Mouse (Mus musculus) lung, embryonic 14.5 days (tissue): ENCODE results near the gene Adh6a. TPM values are rescaled to one million over a fixed set of nuclear protein-coding genes. Genes with fewer than 3 reads are reported as not detected.
A peak's percentile ranks its signal among the peaks of the same experiment; 100 is the strongest.

Experiments used
- ATAC-seq: fragments of 200-750 bp; cut with Nextera tagmentation; 2 replicates; pipeline ENCODE4 v1.8.0; 2017; ENCODE audit warnings: mild to moderate bottlenecking, moderate TSS enrichment, moderate library complexity; ENCODE audit not compliant: insufficient read depth
- DNase-seq: peaks from one replicate; pipeline ENCODE4 v3.0.0-alpha.2; 2015
- H3K27ac ChIP-seq: fragments of 300-500 bp; sonication (generic); 2 replicates; pipeline ENCODE4 v1.5.1; 2014; ENCODE audit warnings: low read depth, mild to moderate bottlenecking, moderate library complexity
- H3K27me3 ChIP-seq: fragments of 300-500 bp; sonication (generic); 2 replicates; pipeline ENCODE4 v1.6.1; 2014; ENCODE audit warnings: low read length, control low read depth; ENCODE audit not compliant: insufficient read depth
- H3K36me3 ChIP-seq: fragments of 300-500 bp; sonication (generic); 2 replicates; pipeline ENCODE4 v1.6.1; 2014; ENCODE audit warnings: control low read depth; ENCODE audit not compliant: insufficient read depth
- H3K4me1 ChIP-seq: fragments of 300-500 bp; sonication (generic); 2 replicates; pipeline ENCODE4 v1.6.1; 2014; ENCODE audit warnings: antibody characterized with exemption, control low read depth; ENCODE audit not compliant: insufficient read depth
- H3K4me2 ChIP-seq: fragments of 300-500 bp; sonication (generic); 2 replicates; pipeline ENCODE4 v1.6.1; 2014; ENCODE audit warnings: mild to moderate bottlenecking
- H3K4me3 ChIP-seq: fragments of 300-500 bp; sonication (generic); 2 replicates; pipeline ENCODE4 v1.5.1; 2014; ENCODE audit warnings: low read depth, low read length
- H3K9ac ChIP-seq: fragments of 300-500 bp; sonication (generic); 2 replicates; pipeline ENCODE4 v1.6.1; 2014
- H3K9me3 ChIP-seq: fragments of 300-500 bp; sonication (generic); 2 replicates; pipeline ENCODE4 v1.6.1; 2016; ENCODE audit warnings: low read depth, low read length, control low read depth
- CTCF ChIP-seq: IDR thresholded peaks from 2 replicates; pipeline ENCODE4 v1.5.1; 2016; ENCODE audit warnings: antibody characterized with exemption, low read depth
- WGBS: fragments of 180-500 bp; shearing (Covaris S2); extraction: QIAGEN DNeasy Blood & Tissue Kit; methylation state at CpG from one replicate; pipeline ENCODE4 v1.1.7; 2014; 5-methylcytosine and 5-hydroxymethylcytosine counted together
- polyA plus RNA-seq: library from polyadenylated mRNA; unstranded; fragments of >200 nt; fragmentation: Nextera tagmentation; extraction: Ambion mirVana; gene quantifications from 2 replicates; pipeline ENCODE4 v1.2.1, GENCODE M21; 2014

Gene Adh6a
- polyA plus RNA-seq, 1 experiment from 2014 or later = 0.62 TPM

- no peak overlapping the region for H3K9ac ChIP-seq
- no peak for TF ChIP-seq CTCF
- no peaks in the 10 kb centered on the region for H3K36me3 ChIP-seq
- H3K27me3 ChIP-seq = no peaks in the 10 kb centered on the region
- no peak overlapping the region for H3K4me3 ChIP-seq
- H3K27ac ChIP-seq = no peak overlapping the region
- no peak overlapping the region for H3K4me2 ChIP-seq
- no peak for DNase-seq
- H3K4me1 ChIP-seq = no peaks in the 10 kb centered on the region
- no peak for ATAC-seq
- peaks cover 3% of the 10 kb centered on the region; the same call in 1 of the 2 replicates for H3K9me3 ChIP-seq
- 93% methylated on average over 17 of the region's 17 CpGs for WGBS
Observed at GRCm38 (mm10) chr3:138325001-138325400, 11.9 kb downstream of the Adh6a start.

GRCm38 (mm10) chr3:138325466-138325865 is 12.4 kb downstream of the Adh6a start:
- Histone ChIP-seq H3K27ac (no peak overlapping the region), H3K27me3 (no peaks in the 10 kb centered on the region), H3K4me3 (no peak overlapping the region), H3K4me1 (no peaks in the 10 kb centered on the region), H3K36me3 (no peaks in the 10 kb centered on the region), H3K4me2 (no peak overlapping the region), H3K9me3 (peaks cover 3% of the 10 kb centered on the region; the same call in 1 of the 2 replicates), H3K9ac (no peak overlapping the region)
- TF ChIP-seq CTCF = no peak
- ATAC-seq = no peak
- DNase-seq = no peak
- WGBS = 87% methylated on average over 6 of the region's 6 CpGs

- H3K9me3 ChIP-seq = no peaks in the 10 kb centered on the region
- ATAC-seq (no peak), DNase-seq (no peak)
- no peak overlapping the region for H3K4me2 ChIP-seq
- 70% methylated on average over 8 of the region's 8 CpGs for WGBS
- H3K9ac ChIP-seq = no peak overlapping the region
- no peak overlapping the region for H3K27ac ChIP-seq
- TF ChIP-seq CTCF = no peak
- H3K4me1 ChIP-seq = no peaks in the 10 kb centered on the region
- H3K36me3 ChIP-seq = no peaks in the 10 kb centered on the region
- no peak overlapping the region for H3K4me3 ChIP-seq
- no peaks in the 10 kb centered on the region for H3K27me3 ChIP-seq
Observed at GRCm38 (mm10) chr3:138333910-138334309, 20.8 kb downstream of the Adh6a start.

DNA sequence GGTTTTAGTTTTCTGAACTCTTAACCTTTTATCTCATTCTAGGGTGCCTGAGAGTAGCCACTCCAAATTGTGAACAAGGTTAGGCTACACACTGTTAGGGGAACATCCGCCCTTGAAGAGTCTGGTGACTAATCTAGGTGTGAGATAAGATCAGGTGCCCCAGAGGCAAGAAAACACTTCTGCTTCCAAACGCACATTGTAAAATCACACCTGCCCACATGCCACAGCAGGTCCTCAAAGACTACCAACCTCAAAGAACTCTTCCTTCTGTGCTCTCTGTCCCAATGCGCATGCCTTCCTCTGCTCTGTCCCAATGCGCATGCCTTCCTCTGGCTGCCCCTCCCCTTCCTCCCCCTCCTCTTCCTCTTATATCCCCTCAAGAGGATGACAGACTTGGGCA is 21.2 kb downstream of the Adh6a start:
- Histone ChIP-seq H3K4me2 (no peak overlapping the region), H3K4me3 (no peak overlapping the region), H3K27ac (no peak overlapping the region), H3K27me3 (no peaks in the 10 kb centered on the region), H3K4me1 (no peaks in the 10 kb centered on the region), H3K9me3 (no peaks in the 10 kb centered on the region), H3K9ac (no peak overlapping the region), H3K36me3 (no peaks in the 10 kb centered on the region)
- no peak for TF ChIP-seq CTCF
- DNase-seq = no peak
- 55% methylated on average over 4 of the region's 4 CpGs for WGBS
- ATAC-seq = peak; percentile 63

DNA sequence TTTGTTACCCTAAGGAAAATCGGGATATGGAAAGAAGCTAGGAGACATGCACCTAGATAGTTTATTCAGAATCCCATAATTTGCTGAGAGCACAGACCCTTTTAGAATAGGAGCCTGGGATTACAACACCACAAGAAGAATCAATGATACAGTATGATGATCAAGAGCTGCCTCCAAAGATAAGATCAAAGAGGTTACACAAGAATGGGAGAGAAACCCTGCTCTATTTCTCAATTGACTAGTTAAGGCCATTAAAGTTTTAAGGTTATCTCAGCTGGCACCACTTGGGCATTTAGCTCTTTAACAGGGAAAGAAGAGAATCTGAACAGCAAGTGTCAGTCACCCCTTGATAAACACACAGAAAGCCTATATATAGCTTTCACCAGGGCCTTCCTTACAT is 22.5 kb downstream of the Adh6a start:
- ATAC-seq = no peak
- WGBS = 69% methylated on average over 1 of the region's 1 CpGs
- no peak for DNase-seq
- H3K9me3 ChIP-seq = no peaks in the 10 kb centered on the region
- H3K36me3 ChIP-seq = no peaks in the 10 kb centered on the region
- H3K27me3 ChIP-seq = no peaks in the 10 kb centered on the region
- H3K4me2 ChIP-seq = no peak overlapping the region
- H3K4me1 ChIP-seq = no peaks in the 10 kb centered on the region
- H3K9ac ChIP-seq = no peak overlapping the region
- H3K4me3 ChIP-seq = no peak overlapping the region
- no peak overlapping the region for H3K27ac ChIP-seq
- TF ChIP-seq CTCF = no peak

DNA sequence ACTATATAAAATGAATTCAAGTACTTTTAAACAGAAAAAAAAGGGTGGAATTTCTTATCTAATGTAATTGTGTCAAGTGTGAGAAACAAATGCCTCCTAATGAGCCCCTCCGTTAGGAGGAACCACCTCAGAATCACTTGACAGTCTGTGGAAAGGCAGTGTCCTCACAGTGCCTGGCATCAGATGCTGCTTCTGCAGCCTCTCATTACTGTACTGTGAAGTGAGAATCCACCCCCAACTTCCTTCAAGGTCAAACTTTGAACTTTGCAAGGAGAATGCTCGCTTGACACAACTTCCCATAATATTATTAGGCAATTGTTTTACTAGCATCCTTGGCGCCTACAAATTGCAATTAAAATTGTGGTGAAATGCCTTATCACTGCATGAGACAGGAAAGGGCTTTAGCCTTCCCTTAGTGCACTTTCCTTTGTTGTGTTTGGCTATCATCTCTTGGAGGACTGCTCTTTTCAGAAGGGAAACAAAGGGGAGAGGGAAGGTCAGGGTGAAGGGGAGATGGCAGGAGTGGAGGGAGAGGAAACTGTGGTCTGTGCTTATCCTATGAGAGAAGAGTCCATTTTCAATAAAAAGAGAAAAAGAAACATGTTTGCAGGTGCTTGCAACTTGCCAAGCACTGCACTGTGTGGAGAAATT is 23.1 kb downstream of the Adh6a start:
- H3K27me3 ChIP-seq = no peaks in the 10 kb centered on the region
- no peaks in the 10 kb centered on the region for H3K4me1 ChIP-seq
- H3K36me3 ChIP-seq = no peaks in the 10 kb centered on the region
- no peak for DNase-seq
- H3K27ac ChIP-seq = no peak overlapping the region
- WGBS = 50% methylated on average over 3 of the region's 3 CpGs
- H3K9me3 ChIP-seq = no peaks in the 10 kb centered on the region
- H3K4me2 ChIP-seq = no peak overlapping the region
- ATAC-seq = 0 out of 2 replicates have a peak, but pooled peaks have one; percentile 37
- H3K4me3 ChIP-seq = no peak overlapping the region
- TF ChIP-seq CTCF = no peak
- no peak overlapping the region for H3K9ac ChIP-seq

- no peak within 1 kb of the TSS for H3K9ac ChIP-seq
- TF ChIP-seq CTCF = no peak
- H3K27ac ChIP-seq = no peak within 1 kb of the TSS
Observed at GRCm38 (mm10) chr3:138341471-138341870, 28.4 kb downstream of the Adh6a start, which contains the start of gene Adh6b. Gene Adh6b, plus strand, starts transcription at chr3:138341775.

DNA sequence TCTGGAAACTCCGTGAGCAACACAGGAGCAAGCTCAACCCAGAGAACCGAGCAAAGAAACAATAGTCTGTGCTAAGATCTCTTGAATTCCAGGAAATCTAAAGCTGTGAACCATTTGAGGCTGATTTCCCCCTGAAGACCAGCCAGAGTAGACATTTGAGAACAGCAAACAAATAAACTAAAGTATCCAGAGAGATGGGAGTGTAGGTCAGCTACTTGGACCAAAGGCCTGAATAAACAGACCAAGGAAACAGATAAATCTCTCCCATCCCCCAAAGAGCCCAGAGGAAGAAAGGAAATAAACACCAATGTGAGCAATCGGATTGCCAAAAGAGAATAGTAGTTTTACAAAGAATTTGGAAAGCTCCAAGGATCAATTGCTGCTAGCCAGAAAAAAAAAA is 34.0 kb downstream of the Adh6a start:
- H3K9me3 ChIP-seq = no peaks in the 10 kb centered on the region
- peak; percentile 27 for DNase-seq
- H3K4me2 ChIP-seq = no peak overlapping the region
- TF ChIP-seq CTCF = no peak
- H3K36me3 ChIP-seq = no peaks in the 10 kb centered on the region
- no peak overlapping the region; the same call in 1 of the 2 replicates for H3K27ac ChIP-seq
- H3K4me1 ChIP-seq = peaks cover 6% of the 10 kb centered on the region; the same call in 1 of the 2 replicates
- H3K27me3 ChIP-seq = no peaks in the 10 kb centered on the region
- H3K9ac ChIP-seq = no peak overlapping the region
- H3K4me3 ChIP-seq = no peak overlapping the region
- ATAC-seq = no peak
- 36% methylated on average over 3 of the region's 3 CpGs for WGBS

More at GRCm38 (mm10) chr3:138341471-138341870, 28.4 kb downstream of the Adh6a start, which contains the start of gene Adh6b:
- ATAC-seq = peak; percentile 38; the same call in 1 of the 2 replicates
- no peaks in the 10 kb centered on the region for H3K4me1 ChIP-seq
- no peak within 1 kb of the TSS for H3K4me2 ChIP-seq
- H3K36me3 ChIP-seq = no peaks in the 10 kb centered on the region
- DNase-seq = no peak
- 75% methylated on average over 14 of the region's 14 CpGs for WGBS
- no peaks in the 10 kb centered on the region for H3K9me3 ChIP-seq
- H3K27me3 ChIP-seq = no peaks in the 10 kb centered on the region
- H3K4me3 ChIP-seq = no peak within 1 kb of the TSS
